Mouse (Mus musculus) forebrain, postnatal 0 days (tissue): Measurements from ENCODE around the gene 6030468B19Rik. TPM values are rescaled to one million over a fixed set of nuclear protein-coding genes. Genes with fewer than 3 reads are reported as not detected.

Source experiments
- ATAC-seq: fragments of 200-750 bp; cut with Nextera tagmentation; 2 replicates; pipeline ENCODE4 v1.8.0; 2017; ENCODE audit warnings: mild to moderate bottlenecking, moderate library complexity
- DNase-seq: peaks from one replicate; pipeline ENCODE4 v3.0.0-alpha.2; 2015
- H3K27ac ChIP-seq: fragments of 300-500 bp; sonication (generic); 2 replicates; pipeline ENCODE4 v1.5.1; 2014; ENCODE audit warnings: low read depth, mild to moderate bottlenecking, antibody characterized with exemption, low read length, moderate library complexity, mixed read lengths
- H3K27me3 ChIP-seq: fragments of 300-500 bp; sonication (generic); 2 replicates; pipeline ENCODE4 v1.6.1; 2014; ENCODE audit warnings: mild to moderate bottlenecking, low read length, mixed read lengths; ENCODE audit not compliant: insufficient read depth
- H3K36me3 ChIP-seq: fragments of 300-500 bp; sonication (generic); 2 replicates; pipeline ENCODE4 v1.6.1; 2014; ENCODE audit warnings: mild to moderate bottlenecking, moderate library complexity; ENCODE audit not compliant: insufficient read depth
- H3K4me1 ChIP-seq: fragments of 300-500 bp; sonication (generic); 2 replicates; pipeline ENCODE4 v1.6.1; 2014; ENCODE audit warnings: antibody characterized with exemption; ENCODE audit not compliant: insufficient read depth
- H3K4me2 ChIP-seq: fragments of 300-500 bp; sonication (generic); 2 replicates; pipeline ENCODE4 v1.6.1; 2014; ENCODE audit warnings: low read depth, mild to moderate bottlenecking, moderate library complexity
- H3K4me3 ChIP-seq: fragments of 300-500 bp; sonication (generic); 2 replicates; pipeline ENCODE4 v1.5.1; 2014; ENCODE audit warnings: low read depth, low read length, mixed read lengths
- H3K9ac ChIP-seq: fragments of 300-500 bp; sonication (generic); 2 replicates; pipeline ENCODE4 v1.6.1; 2014; ENCODE audit warnings: mild to moderate bottlenecking
- H3K9me3 ChIP-seq: fragments of 300-500 bp; sonication (generic); 2 replicates; pipeline ENCODE4 v1.6.1; 2016; ENCODE audit warnings: low read length
- CTCF ChIP-seq: sonication (generic); IDR thresholded peaks from 2 replicates; pipeline ENCODE4 v1.5.1; 2016; ENCODE audit warnings: antibody characterized with exemption, control low read depth, low read depth
- WGBS: fragments of 180-500 bp; shearing (Covaris S2); extraction: QIAGEN DNeasy Blood & Tissue Kit; methylation state at CpG from one replicate; pipeline ENCODE4 v1.1.7; 2014; 5-methylcytosine and 5-hydroxymethylcytosine counted together
- polyA plus RNA-seq: library from polyadenylated mRNA; unstranded; fragments of >200 nt; fragmentation: Nextera tagmentation; extraction: Ambion mirVana; gene quantifications from 2 replicates; pipeline ENCODE4 v1.2.1, GENCODE M21; 2015
- total RNA-seq: library from RNA; depleted of rRNA; stranded (reverse); fragments of >200 nt; gene quantifications from 2 replicates; pipeline ENCODE4 v1.2.3, GENCODE M21; 2014

6030468B19Rik gene
- total and polyA plus RNA-seq, 2 experiments from 2014 or later: not detected

- Histone ChIP-seq H3K4me3 (no peak overlapping the region), H3K9me3 (no peaks in the 10 kb centered on the region), H3K4me1 (no peaks in the 10 kb centered on the region), H3K27me3 (no peaks in the 10 kb centered on the region), H3K4me2 (no peak overlapping the region), H3K27ac (no peak overlapping the region), H3K36me3 (peaks cover 67% of the 10 kb centered on the region), H3K9ac (no peak overlapping the region)
- TF ChIP-seq CTCF: no peak
- no peak for DNase-seq
- 91% methylated on average over 13 of the region's 13 CpGs for WGBS
- no peak for ATAC-seq
These were observed 35.7 kb upstream of the 6030468B19Rik start for GRCm38 (mm10) chr11:117761801-117762200.

GRCm38 (mm10) chr11:117762246-117762645, 35.2 kb upstream of the 6030468B19Rik start:
- 89% methylated on average over 12 of the region's 12 CpGs for WGBS
- no peak for ATAC-seq

GRCm38 (mm10) chr11:117764319-117764718, 33.1 kb upstream of the 6030468B19Rik start:
- no peaks in the 10 kb centered on the region for H3K27me3 ChIP-seq
- 86% methylated on average over 9 of the region's 9 CpGs for WGBS
- H3K9ac ChIP-seq: no peak overlapping the region
- TF ChIP-seq CTCF: no peak
- DNase-seq (no peak), ATAC-seq (no peak)
- no peaks in the 10 kb centered on the region for H3K4me1 ChIP-seq
- H3K4me3 ChIP-seq: no peak overlapping the region
- H3K27ac ChIP-seq: no peak overlapping the region
- no peak overlapping the region for H3K4me2 ChIP-seq
- no peaks in the 10 kb centered on the region for H3K9me3 ChIP-seq
- H3K36me3 ChIP-seq: peaks cover 42% of the 10 kb centered on the region

More at GRCm38 (mm10) chr11:117762246-117762645, 35.2 kb upstream of the 6030468B19Rik start:
- H3K27me3 ChIP-seq: no peaks in the 10 kb centered on the region
- no peak overlapping the region for H3K9ac ChIP-seq
- DNase-seq: no peak
- no peak overlapping the region for H3K27ac ChIP-seq
- no peak overlapping the region for H3K4me2 ChIP-seq
- no peaks in the 10 kb centered on the region for H3K9me3 ChIP-seq
- H3K4me3 ChIP-seq: no peak overlapping the region
- H3K36me3 ChIP-seq: peaks cover 62% of the 10 kb centered on the region
- H3K4me1 ChIP-seq: no peaks in the 10 kb centered on the region
- TF ChIP-seq CTCF: no peak

GRCm38 (mm10) chr11:117765361-117765760, 32.1 kb upstream of the 6030468B19Rik start:
- H3K4me1 ChIP-seq: no peaks in the 10 kb centered on the region
- no peak overlapping the region for H3K27ac ChIP-seq
- H3K9ac ChIP-seq: no peak overlapping the region
- DNase-seq (no peak), ATAC-seq (no peak)
- peaks cover 31% of the 10 kb centered on the region for H3K36me3 ChIP-seq
- H3K9me3 ChIP-seq: no peaks in the 10 kb centered on the region
- H3K4me3 ChIP-seq: no peak overlapping the region
- H3K27me3 ChIP-seq: no peaks in the 10 kb centered on the region
- no peak for TF ChIP-seq CTCF
- no peak overlapping the region for H3K4me2 ChIP-seq
- WGBS: 85% methylated on average over 5 of the region's 5 CpGs

GRCm38 (mm10) chr11:117766275-117766674, 31.2 kb upstream of the 6030468B19Rik start:
- no peak overlapping the region for H3K4me3 ChIP-seq
- no peak overlapping the region for H3K4me2 ChIP-seq
- H3K4me1 ChIP-seq: no peaks in the 10 kb centered on the region
- no peak overlapping the region for H3K27ac ChIP-seq
- no peak for TF ChIP-seq CTCF
- DNase-seq (no peak), ATAC-seq (no peak)
- H3K36me3 ChIP-seq: peaks cover 23% of the 10 kb centered on the region
- H3K27me3 ChIP-seq: no peaks in the 10 kb centered on the region
- H3K9me3 ChIP-seq: no peaks in the 10 kb centered on the region
- H3K9ac ChIP-seq: no peak overlapping the region
- WGBS: 88% methylated on average over 3 of the region's 3 CpGs

GRCm38 (mm10) chr11:117768725-117769682, 28.5 kb upstream of the 6030468B19Rik start:
- Histone ChIP-seq H3K4me2 (no peak overlapping the region), H3K9ac (no peak overlapping the region), H3K4me3 (no peak overlapping the region), H3K9me3 (no peaks in the 10 kb centered on the region), H3K27me3 (no peaks in the 10 kb centered on the region), H3K4me1 (no peaks in the 10 kb centered on the region), H3K36me3 (peaks cover 9% of the 10 kb centered on the region), H3K27ac (no peak overlapping the region)
- ATAC-seq: no peak
- DNase-seq: no peak
- no peak for TF ChIP-seq CTCF
- WGBS: 61% methylated on average over 20 of the region's 20 CpGs

- DNase-seq (no peak), ATAC-seq (no peak)
- Histone ChIP-seq H3K4me3 (no peak overlapping the region), H3K9ac (no peak overlapping the region), H3K36me3 (peaks cover 7% of the 10 kb centered on the region; the same call in 1 of the 2 replicates), H3K27ac (no peak overlapping the region), H3K4me2 (no peak overlapping the region), H3K4me1 (no peaks in the 10 kb centered on the region), H3K9me3 (no peaks in the 10 kb centered on the region), H3K27me3 (no peaks in the 10 kb centered on the region)
- WGBS: 45% methylated on average over 7 of the region's 7 CpGs
- TF ChIP-seq CTCF: no peak
These were observed 27.8 kb upstream of the 6030468B19Rik start for GRCm38 (mm10) chr11:117769683-117770047.
